Mouse (Mus musculus) ES-E14 (cell line): Measurements from ENCODE around the gene Kdm6a. TPM values are rescaled to one million over a fixed set of nuclear protein-coding genes. Genes with fewer than 3 reads are reported as not detected.

Experiments
- DNase-seq: peaks from one replicate; pipeline ENCODE4 v3.0.0-alpha.2; 2013; ENCODE audit warnings: low read depth, low spot score
- H3K27ac ChIP-seq: 2 replicates; pipeline ENCODE4 v1.5.1; 2012; ENCODE audit warnings: low read depth, mild to moderate bottlenecking, low read length, moderate library complexity, mixed read lengths; ENCODE audit not compliant: poor library complexity, insufficient read depth, severe bottlenecking
- H3K36me3 ChIP-seq: 2 replicates; pipeline ENCODE4 v1.6.1; 2012; ENCODE audit warnings: mild to moderate bottlenecking, low read length, moderate library complexity, mixed read lengths; ENCODE audit not compliant: control insufficient read depth, poor library complexity, insufficient read depth, severe bottlenecking
- H3K4me1 ChIP-seq, 2 experiments: fragments of 150-350 bp in 1 of 2; sonication (generic) in 1 of 2; 2 replicates each; pipeline ENCODE4 v1.6.1; 2012; ENCODE audit warnings: low read length in 2 of 2, mild to moderate bottlenecking in 1 of 2, mixed read lengths in 1 of 2; ENCODE audit not compliant: control insufficient read depth in 2 of 2, insufficient read depth in 2 of 2, poor library complexity in 1 of 2
- H3K4me3 ChIP-seq, 2 experiments: fragments of 150-350 bp in 1 of 2; sonication (generic) in 1 of 2; 2 replicates each; pipeline ENCODE4 v1.5.1; 2012; ENCODE audit warnings: low read length in 2 of 2, low read depth in 1 of 2, mild to moderate bottlenecking in 1 of 2, mixed read lengths in 1 of 2; ENCODE audit not compliant: insufficient read depth in 1 of 2, poor library complexity in 1 of 2, severe bottlenecking in 1 of 2
- H3K9ac ChIP-seq: 2 replicates; pipeline ENCODE4 v1.6.1; 2012; ENCODE audit warnings: low read depth, mild to moderate bottlenecking, low read length, mixed read lengths; ENCODE audit not compliant: poor library complexity, insufficient read depth, severe bottlenecking
- H3K9me3 ChIP-seq: fragments of 150-350 bp; sonication (generic); 2 replicates; pipeline ENCODE4 v1.6.1; 2012; ENCODE audit warnings: low read depth, mild to moderate bottlenecking, low read length; ENCODE audit not compliant: control insufficient read depth, insufficient read depth
- CHD2 ChIP-seq: IDR thresholded peaks from 2 replicates; pipeline ENCODE4 v1.6.1; 2014; ENCODE audit warnings: mild to moderate bottlenecking, low read depth, low read length, inconsistent platforms
- HCFC1 ChIP-seq: IDR thresholded peaks from 2 replicates; pipeline ENCODE4 v1.6.1; 2012; ENCODE audit warnings: low read length, inconsistent platforms, borderline replicate concordance; ENCODE audit not compliant: insufficient read depth
- MAFK ChIP-seq: IDR thresholded peaks from 2 replicates; pipeline ENCODE4 v1.6.1; 2014; ENCODE audit warnings: mild to moderate bottlenecking, low read depth, low read length, inconsistent platforms; ENCODE audit not compliant: insufficient read depth
- ZC3H11A ChIP-seq: IDR thresholded peaks from 2 replicates; pipeline ENCODE4 v1.6.1; 2012; ENCODE audit warnings: low read depth, mild to moderate bottlenecking, inconsistent platforms, low read length, borderline replicate concordance
- ZNF384 ChIP-seq: IDR thresholded peaks from 2 replicates; pipeline ENCODE4 v1.6.1; 2012; ENCODE audit warnings: low read depth, low read length, inconsistent platforms
- in situ Hi-C, 2 experiments: fragments of 600-800 bp; cut with MboI; formaldehyde crosslinking; loops; one replicate each; pipeline ENCODE4 v1.15.1; 2025; ENCODE audit warnings: low sequenced_read_pairs in 2 of 2, inconsistent platforms in 1 of 2; ENCODE audit not compliant: unreplicated experiment in 2 of 2
- total RNA-seq: library from RNA; depleted of rRNA; stranded (reverse); fragments of 300-350 nt; gene quantifications from 2 replicates; pipeline ENCODE4 v1.2.3, GENCODE M21; 2012; rRNA removed

Kdm6a gene
- total RNA-seq, 1 experiment, result 44.2 TPM

GRCm38 (mm10) chrX:18278561-18278960 lies 116.2 kb downstream of the Kdm6a start:
- Histone ChIP-seq H3K36me3 (no peaks in the 10 kb centered on the region), H3K4me3 (no peak overlapping the region), H3K9ac (no peak overlapping the region), H3K9me3 (no peaks in the 10 kb centered on the region), H3K27ac (no peak overlapping the region), H3K4me1 (no peaks in the 10 kb centered on the region)
- in situ Hi-C loops, result no loop called here
- TF ChIP-seq HCFC1 (no peak), ZNF384 (no peak), ZC3H11A (no peak), MAFK (no peak), CHD2 (no peak)
- no peak for DNase-seq

DNA sequence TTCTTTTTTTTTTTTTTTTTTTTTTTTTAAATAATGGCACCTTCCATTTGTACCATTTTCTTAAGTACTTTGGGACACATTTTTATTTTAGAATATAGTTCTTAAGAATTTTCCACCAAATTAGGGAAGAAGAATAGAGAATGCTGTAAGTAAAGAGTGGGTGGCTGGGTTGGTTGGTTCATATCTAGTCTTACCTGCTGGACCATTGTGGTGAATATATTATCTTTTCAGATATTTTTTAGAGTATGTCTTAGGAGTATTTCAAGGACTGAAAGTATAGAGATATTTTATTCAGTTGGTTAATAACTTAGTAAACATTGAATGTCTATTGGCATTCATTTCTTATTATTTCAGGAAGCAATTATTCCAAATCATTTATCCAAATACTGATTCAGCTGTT lies 117.8 kb downstream of the Kdm6a start:
- no peak for TF ChIP-seq ZNF384
- no peak for TF ChIP-seq CHD2
- no peak for TF ChIP-seq HCFC1
- no peak for TF ChIP-seq ZC3H11A
- TF ChIP-seq MAFK, result no peak
- H3K9ac ChIP-seq, result no peak overlapping the region
- no peak overlapping the region for H3K4me3 ChIP-seq
- H3K9me3 ChIP-seq, result no peaks in the 10 kb centered on the region
- H3K27ac ChIP-seq, result no peak overlapping the region
- DNase-seq, result no peak
- in situ Hi-C loops, result no loop called here
- no peaks in the 10 kb centered on the region for H3K4me1 ChIP-seq
- H3K36me3 ChIP-seq, result no peaks in the 10 kb centered on the region

Other genes starting within 250 kb of the Kdm6a start
- gene Dusp21, start 16.7 kb upstream of the Kdm6a start, total RNA-seq, result not detected in 2 replicates